Mouse (Mus musculus): Measurements from ENCODE around the gene Fbxo27. TPM values are rescaled to one million over a fixed set of nuclear protein-coding genes. Genes with fewer than 3 reads are reported as not detected.
A peak's percentile ranks its signal among the peaks of the same experiment; 100 is the strongest.

Fbxo27 gene
- total and polyA plus RNA-seq, 2 experiments from 2014 or later, result 6.1 to 10.2 TPM

- Histone ChIP-seq H3K4me1 (ENCODE audit: insufficient read depth, low read length) (peaks cover 5% of the 10 kb centered on the region; the same call in 1 of the 2 replicates), H3K9ac (replicated peaks; ENCODE audit: low read length) (no peak overlapping the region), H3K4me2 (ENCODE audit: low read depth, low read length) (no peak overlapping the region), H3K27me3 (ENCODE audit: insufficient read depth, low read length) (no peaks in the 10 kb centered on the region), H3K27ac (no peak overlapping the region), H3K36me3 (ENCODE audit: insufficient read depth, low read length) (no peaks in the 10 kb centered on the region), H3K9me3 (ENCODE audit: low read length) (no peaks in the 10 kb centered on the region), H3K4me3 (ENCODE audit: low read length) (no peak overlapping the region)
- 90% methylated on average over 2 of the region's 2 CpGs for WGBS
- ATAC-seq (no peak), DNase-seq (ENCODE audit: low spot score) (no peak)
- TF ChIP-seq CTCF (IDR thresholded peaks at IDR 0.05; ENCODE audit: low read depth), result peak; percentile 41
Observed at GRCm38 (mm10) chr7:28715598-28715997, 22.9 kb downstream of the Fbxo27 start.

- no peak within 1 kb of the TSS for H3K27ac ChIP-seq
- H3K9me3 ChIP-seq (ENCODE audit: low read length), result no peaks in the 10 kb centered on the region
- DNase-seq (ENCODE audit: low spot score) (peak; percentile 49), ATAC-seq (peak; percentile 68)
- H3K9ac ChIP-seq (replicated peaks; ENCODE audit: low read length), result peak within 1 kb of the TSS; percentile 37
- no peaks in the 10 kb centered on the region for H3K36me3 ChIP-seq (ENCODE audit: insufficient read depth, low read length)
- TF ChIP-seq CTCF (IDR thresholded peaks at IDR 0.05; ENCODE audit: low read depth), result peak; percentile 33; the same call in 1 of the 2 replicates
- peaks cover 5% of the 10 kb centered on the region; the same call in 1 of the 2 replicates for H3K4me1 ChIP-seq (ENCODE audit: insufficient read depth, low read length)
- peak within 1 kb of the TSS; percentile 78 for H3K4me2 ChIP-seq (ENCODE audit: low read depth, low read length)
- 4% methylated on average over 36 of the region's 36 CpGs for WGBS
- H3K4me3 ChIP-seq (ENCODE audit: low read length), result peak within 1 kb of the TSS; percentile 38
- no peaks in the 10 kb centered on the region for H3K27me3 ChIP-seq (ENCODE audit: insufficient read depth, low read length)
Observed at GRCm38 (mm10) chr7:28716590-28717281, 24.1 kb downstream of the Fbxo27 start, which contains the start of gene Fbxo17. Gene Fbxo17 (plus strand): TSS chr7:28716804.

GRCm38 (mm10) chr7:28717726-28718125, 25.1 kb downstream of the Fbxo27 start:
- Histone ChIP-seq H3K4me2 (ENCODE audit: low read depth, low read length) (no peak overlapping the region), H3K36me3 (ENCODE audit: insufficient read depth, low read length) (no peaks in the 10 kb centered on the region), H3K27me3 (ENCODE audit: insufficient read depth, low read length) (no peaks in the 10 kb centered on the region), H3K9ac (replicated peaks; ENCODE audit: low read length) (no peak overlapping the region), H3K27ac (no peak overlapping the region), H3K9me3 (ENCODE audit: low read length) (no peaks in the 10 kb centered on the region), H3K4me1 (ENCODE audit: insufficient read depth, low read length) (peaks cover 5% of the 10 kb centered on the region; the same call in 1 of the 2 replicates), H3K4me3 (ENCODE audit: low read length) (no peak overlapping the region)
- ATAC-seq, result no peak
- DNase-seq (ENCODE audit: low spot score), result no peak
- WGBS, result 93% methylated on average over 10 of the region's 10 CpGs
- no peak for TF ChIP-seq CTCF (IDR thresholded peaks at IDR 0.05; ENCODE audit: low read depth)

- WGBS, result 58% methylated on average over 4 of the region's 4 CpGs
- no peaks in the 10 kb centered on the region for H3K9me3 ChIP-seq (ENCODE audit: low read length)
- H3K36me3 ChIP-seq (ENCODE audit: insufficient read depth, low read length), result no peaks in the 10 kb centered on the region
- no peak overlapping the region for H3K27ac ChIP-seq
- no peaks in the 10 kb centered on the region for H3K27me3 ChIP-seq (ENCODE audit: insufficient read depth, low read length)
- ATAC-seq, result no peak
- no peak overlapping the region for H3K4me3 ChIP-seq (ENCODE audit: low read length)
- DNase-seq (ENCODE audit: low spot score), result no peak
- no peak for TF ChIP-seq CTCF (IDR thresholded peaks at IDR 0.05; ENCODE audit: low read depth)
- peaks cover 5% of the 10 kb centered on the region; the same call in 1 of the 2 replicates for H3K4me1 ChIP-seq (ENCODE audit: insufficient read depth, low read length)
- H3K9ac ChIP-seq (replicated peaks; ENCODE audit: low read length), result no peak overlapping the region
- H3K4me2 ChIP-seq (ENCODE audit: low read depth, low read length), result no peak overlapping the region
Observed at GRCm38 (mm10) chr7:28719159-28719558, 26.5 kb downstream of the Fbxo27 start.

GRCm38 (mm10) chr7:28719650-28720049, 27.0 kb downstream of the Fbxo27 start:
- no peaks in the 10 kb centered on the region for H3K9me3 ChIP-seq (ENCODE audit: low read length)
- H3K27me3 ChIP-seq (ENCODE audit: insufficient read depth, low read length), result no peaks in the 10 kb centered on the region
- DNase-seq (ENCODE audit: low spot score), result no peak
- WGBS, result 85% methylated on average over 2 of the region's 2 CpGs
- no peak for ATAC-seq
- H3K36me3 ChIP-seq (ENCODE audit: insufficient read depth, low read length), result no peaks in the 10 kb centered on the region
- H3K27ac ChIP-seq, result no peak overlapping the region
- H3K4me3 ChIP-seq (ENCODE audit: low read length), result no peak overlapping the region
- H3K4me1 ChIP-seq (ENCODE audit: insufficient read depth, low read length), result peaks cover 5% of the 10 kb centered on the region; the same call in 1 of the 2 replicates
- no peak overlapping the region for H3K9ac ChIP-seq (replicated peaks; ENCODE audit: low read length)
- TF ChIP-seq CTCF (IDR thresholded peaks at IDR 0.05; ENCODE audit: low read depth), result no peak
- H3K4me2 ChIP-seq (ENCODE audit: low read depth, low read length), result no peak overlapping the region

- no peak for ATAC-seq
Observed at GRCm38 (mm10) chr7:28720753-28721537, 28.3 kb downstream of the Fbxo27 start.

More at GRCm38 (mm10) chr7:28720753-28721537, 28.3 kb downstream of the Fbxo27 start:
- TF ChIP-seq CTCF (IDR thresholded peaks at IDR 0.05; ENCODE audit: low read depth), result no peak
- H3K27me3 ChIP-seq (ENCODE audit: insufficient read depth, low read length), result no peaks in the 10 kb centered on the region
- peaks cover 5% of the 10 kb centered on the region; the same call in 1 of the 2 replicates for H3K4me1 ChIP-seq (ENCODE audit: insufficient read depth, low read length)
- no peaks in the 10 kb centered on the region for H3K9me3 ChIP-seq (ENCODE audit: low read length)
- H3K27ac ChIP-seq, result no peak overlapping the region
- H3K4me2 ChIP-seq (ENCODE audit: low read depth, low read length), result no peak overlapping the region
- no peak overlapping the region for H3K4me3 ChIP-seq (ENCODE audit: low read length)
- H3K36me3 ChIP-seq (ENCODE audit: insufficient read depth, low read length), result no peaks in the 10 kb centered on the region
- WGBS, result 57% methylated on average over 3 of the region's 3 CpGs
- no peak overlapping the region for H3K9ac ChIP-seq (replicated peaks; ENCODE audit: low read length)
- peak; percentile 29 for DNase-seq (ENCODE audit: low spot score)
